Mouse (Mus musculus): ENCODE results near the gene Drd3. TPM values are rescaled to one million over a fixed set of nuclear protein-coding genes. Genes with fewer than 3 reads are reported as not detected.

The Drd3 gene
- total and polyA plus RNA-seq, 3 experiments: not detected

DNA sequence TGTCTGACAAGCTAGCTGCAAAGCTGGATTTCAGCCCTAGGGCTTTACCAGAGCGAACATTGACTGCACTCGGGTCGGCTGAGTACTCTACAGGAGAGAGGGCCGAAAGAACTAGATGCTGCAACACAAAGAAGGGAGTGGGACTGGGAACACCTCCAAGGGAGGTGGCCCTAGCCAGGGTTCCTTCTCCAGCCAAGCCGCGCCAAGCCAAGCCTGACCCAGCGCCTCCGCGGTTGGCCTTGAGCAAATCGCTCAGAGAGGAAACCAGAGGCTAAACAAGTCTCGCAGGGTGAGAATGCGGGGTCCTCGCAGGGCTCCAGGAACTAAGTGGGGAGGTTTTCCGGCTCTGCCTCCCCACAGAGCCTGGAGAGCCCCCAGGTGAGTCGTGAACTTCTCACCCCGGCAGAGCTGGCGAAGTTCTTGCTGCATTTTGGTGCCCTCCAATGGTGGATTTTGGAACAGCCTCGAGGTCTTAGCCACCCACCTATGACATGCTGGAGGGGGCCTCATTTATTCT is 48.0 kb downstream of the Drd3 start:
- H3K27me3 ChIP-seq (replicated peaks): no peaks in the 10 kb centered on the region
- no peaks in the 10 kb centered on the region for H3K9me3 ChIP-seq (replicated peaks; ENCODE audit: low read length)
- H3K4me2 ChIP-seq (ENCODE audit: insufficient read depth, low read depth, poor library complexity, severe bottlenecking): peak overlapping the region; percentile 17; the same call in 1 of the 2 replicates
- peak; percentile 79 for DNase-seq (ENCODE audit: extremely low read depth)
- H3K27ac ChIP-seq (ENCODE audit: insufficient read depth, low read depth): no peak overlapping the region
- dilution Hi-C loops (cut with MboI; ENCODE audit: extremely low pct_ligation_motif_present, extremely low pct_unique_long_range_greater_than_20kb, low sequenced_read_pairs): no loop called here
- H3K4me3 ChIP-seq (replicated peaks in 1 of 3; ENCODE audit: low read depth in 2 of 3, low read length in 2 of 3, poor library complexity in 1 of 3): no peak overlapping the region
- H3K4me1 ChIP-seq (ENCODE audit: control insufficient read depth in 1 of 2, insufficient read depth in 2 of 2): peaks cover 16 to 35% of the 10 kb centered on the region in 2 experiments
- TF ChIP-seq SIN3A (IDR thresholded peaks at IDR 0.05; ENCODE audit: low read length) (0 out of 2 replicates have a peak, but pooled peaks have one; percentile 40), TCF12 (IDR thresholded peaks at IDR 0.05; ENCODE audit: low read depth, low read length) (no peak; the same call in 1 of the 2 replicates), RAD21 (IDR thresholded peaks at IDR 0.05; ENCODE audit: low read depth, low read length) (peak; percentile 98), NRF1 (IDR thresholded peaks at IDR 0.05; ENCODE audit: low read depth, low read length) (0 out of 2 replicates have a peak, but pooled peaks have one; percentile 24), MEF2A (IDR thresholded peaks at IDR 0.05; ENCODE audit: borderline replicate concordance, low read depth, low read length) (peak; percentile 48; the same call in 1 of the 2 replicates), MAZ (IDR thresholded peaks at IDR 0.05; ENCODE audit: low read depth, low read length) (peak; percentile 82), CHD1 (IDR thresholded peaks at IDR 0.05; ENCODE audit: low read depth, low read length) (no peak), IRF4 (IDR thresholded peaks at IDR 0.05; ENCODE audit: low read depth, low read length) (0 out of 2 replicates have a peak, but pooled peaks have one; percentile 18), NELFE (IDR thresholded peaks at IDR 0.05; ENCODE audit: low read depth, low read length) (peak; percentile 30; the same call in 1 of the 2 replicates), CTCF (conservative IDR thresholded peaks at IDR 0.05 in 1 of 2, IDR thresholded peaks at IDR 0.05 in 1 of 2; ENCODE audit: low read depth in 2 of 2, low read length in 2 of 2) (peak; percentile 39 to 93; a peak in 3 of 4 replicates), SMC3 (IDR thresholded peaks at IDR 0.05; ENCODE audit: low read depth, low read length) (peak; percentile 95), EP300 (IDR thresholded peaks at IDR 0.05; ENCODE audit: low read length) (peak; percentile 18), ZKSCAN1 (IDR thresholded peaks at IDR 0.05; ENCODE audit: borderline replicate concordance, low read depth, low read length) (no peak), ZC3H11A (IDR thresholded peaks at IDR 0.05; ENCODE audit: low read depth, low read length) (peak; percentile 81), BHLHE40 (IDR thresholded peaks at IDR 0.05; ENCODE audit: low read depth, low read length) (no peak; the same call in 1 of the 2 replicates), KAT2A (IDR thresholded peaks at IDR 0.05; ENCODE audit: insufficient replicate concordance, low read length) (no peak), MAFK (IDR thresholded peaks at IDR 0.05; ENCODE audit: insufficient replicate concordance, low read length) (no peak)
- in situ Hi-C loops (cut with MboI; ENCODE audit: low pct_ligation_motif_present, low pct_unique_long_range_greater_than_20kb, low sequenced_read_pairs): loop anchor here (25.0 kb wide), 1 partner anchor 415 kb away; no protein-coding TSS in a partner anchor
- no peak overlapping the region for H3K9ac ChIP-seq (ENCODE audit: insufficient read depth, low read depth)
- no peaks in the 10 kb centered on the region for H3K79me2 ChIP-seq (replicated peaks; ENCODE audit: control insufficient read depth, extremely low read depth, insufficient read depth, poor library complexity, severe bottlenecking)
- no peaks in the 10 kb centered on the region for H3K36me3 ChIP-seq (replicated peaks in 1 of 2; ENCODE audit: control insufficient read depth in 1 of 2, insufficient read depth in 1 of 2, low read length in 1 of 2)

- Histone ChIP-seq H3K27me3 (replicated peaks) (no peaks in the 10 kb centered on the region), H3K4me1 (ENCODE audit: control insufficient read depth in 1 of 2, insufficient read depth in 2 of 2) (peaks cover 20 to 35% of the 10 kb centered on the region in 2 experiments), H3K79me2 (replicated peaks; ENCODE audit: control insufficient read depth, extremely low read depth, insufficient read depth, poor library complexity, severe bottlenecking) (no peaks in the 10 kb centered on the region), H3K36me3 (replicated peaks in 1 of 2; ENCODE audit: control insufficient read depth in 1 of 2, insufficient read depth in 1 of 2, low read length in 1 of 2) (no peaks in the 10 kb centered on the region), H3K4me2 (ENCODE audit: insufficient read depth, low read depth, poor library complexity, severe bottlenecking) (no peak overlapping the region), H3K4me3 (replicated peaks in 1 of 3; ENCODE audit: low read depth in 2 of 3, low read length in 2 of 3, poor library complexity in 1 of 3) (no peak overlapping the region), H3K27ac (ENCODE audit: insufficient read depth, low read depth) (no peak overlapping the region), H3K9ac (ENCODE audit: insufficient read depth, low read depth) (no peak overlapping the region), H3K9me3 (replicated peaks; ENCODE audit: low read length) (no peaks in the 10 kb centered on the region)
- TF ChIP-seq USF2 (conservative IDR thresholded peaks at IDR 0.05; ENCODE audit: low read depth, low read length) (no peak), ZMIZ1 (IDR thresholded peaks at IDR 0.05; ENCODE audit: low read depth, low read length) (no peak), TBP (conservative IDR thresholded peaks at IDR 0.05; ENCODE audit: low read depth, low read length) (no peak), IRF4 (IDR thresholded peaks at IDR 0.05; ENCODE audit: low read depth, low read length) (no peak), CHD1 (IDR thresholded peaks at IDR 0.05; ENCODE audit: low read depth, low read length) (no peak), RCOR1 (conservative IDR thresholded peaks at IDR 0.05; ENCODE audit: low read depth, low read length) (no peak), NRF1 (IDR thresholded peaks at IDR 0.05; ENCODE audit: low read depth, low read length) (no peak)
- dilution Hi-C loops (cut with MboI; ENCODE audit: extremely low pct_ligation_motif_present, extremely low pct_unique_long_range_greater_than_20kb, low sequenced_read_pairs) (no loop called here), in situ Hi-C loops (cut with MboI; ENCODE audit: low pct_ligation_motif_present, low pct_unique_long_range_greater_than_20kb, low sequenced_read_pairs) (loop anchor here (25.0 kb wide), 1 partner anchor 415 kb away; no protein-coding TSS in a partner anchor)
- DNase-seq (ENCODE audit: extremely low read depth): no peak
Measured at GRCm38 (mm10) chr16:43802466-43802865, 48.6 kb downstream of the Drd3 start.

All from CH12.LX (cell line).